Mouse (Mus musculus) testis, postnatal 14 days (tissue): ENCODE measurements at regions not wholly inside any gene's neighbourhood (a gene's known extent, or its start where the extent isn't known, plus 50 kb on each side); places are given as distances from the start of the nearest gene placed in this dataset.

Experiments used
- DNase-seq: peaks from one replicate; pipeline ENCODE4 v3.0.0; 2021; ENCODE audit warnings: low spot score

GRCm38 (mm10) chr7:95814865-95815264 lies 356.2 kb upstream of the Tenm4 start:
- DNase-seq = no peak

GRCm38 (mm10) chr7:95823539-95823938 lies 347.5 kb upstream of the Tenm4 start:
- DNase-seq = no peak

- DNase-seq = no peak
Measured at GRCm38 (mm10) chr7:95829889-95830288, 341.2 kb upstream of the Tenm4 start.

GRCm38 (mm10) chr7:95834236-95834919 lies 336.7 kb upstream of the Tenm4 start:
- DNase-seq = no peak

GRCm38 (mm10) chr7:95840476-95840875 lies 330.6 kb upstream of the Tenm4 start:
- no peak for DNase-seq

- DNase-seq = no peak
Measured at GRCm38 (mm10) chr7:95849874-95850273, 321.2 kb upstream of the Tenm4 start.

GRCm38 (mm10) chr7:95852630-95853029 lies 318.4 kb upstream of the Tenm4 start:
- no peak for DNase-seq

- DNase-seq = no peak
Measured at GRCm38 (mm10) chr7:95853225-95853812, 317.7 kb upstream of the Tenm4 start.

- no peak for DNase-seq
Measured at GRCm38 (mm10) chr7:95858247-95858646, 312.8 kb upstream of the Tenm4 start.

- no peak for DNase-seq
Measured at GRCm38 (mm10) chr7:95864233-95864632, 306.8 kb upstream of the Tenm4 start.

- no peak for DNase-seq
Measured at GRCm38 (mm10) chr7:95865270-95865669, 305.8 kb upstream of the Tenm4 start.

- DNase-seq = no peak
Measured at GRCm38 (mm10) chr7:95868753-95869152, 302.3 kb upstream of the Tenm4 start.

GRCm38 (mm10) chr7:95880576-95881267 lies 290.3 kb upstream of the Tenm4 start:
- DNase-seq = no peak

GRCm38 (mm10) chr7:95901524-95901923 lies 269.5 kb upstream of the Tenm4 start:
- no peak for DNase-seq

GRCm38 (mm10) chr7:95914406-95915080 lies 256.5 kb upstream of the Tenm4 start:
- DNase-seq = no peak

GRCm38 (mm10) chr7:95919932-95920331 lies 251.1 kb upstream of the Tenm4 start:
- no peak for DNase-seq

- DNase-seq = no peak
Measured at GRCm38 (mm10) chr7:95924805-95925204, 246.2 kb upstream of the Tenm4 start.

GRCm38 (mm10) chr7:95926119-95927039 lies 244.7 kb upstream of the Tenm4 start:
- no peak for DNase-seq

- no peak for DNase-seq
Measured at GRCm38 (mm10) chr7:95936599-95936998, 234.4 kb upstream of the Tenm4 start.

GRCm38 (mm10) chr7:95943420-95943819 lies 227.6 kb upstream of the Tenm4 start:
- DNase-seq = no peak

GRCm38 (mm10) chr7:95952395-95952794 lies 218.7 kb upstream of the Tenm4 start:
- no peak for DNase-seq

- no peak for DNase-seq
Measured at GRCm38 (mm10) chr7:95954511-95954910, 216.5 kb upstream of the Tenm4 start.
